Mouse (Mus musculus): ENCODE measurements around the gene Galk2. TPM values are rescaled to one million over a fixed set of nuclear protein-coding genes. Genes with fewer than 3 reads are reported as not detected.

The Galk2 gene
- polyA plus RNA-seq, 1 experiment from 2014 or later: 31.4 TPM

DNA sequence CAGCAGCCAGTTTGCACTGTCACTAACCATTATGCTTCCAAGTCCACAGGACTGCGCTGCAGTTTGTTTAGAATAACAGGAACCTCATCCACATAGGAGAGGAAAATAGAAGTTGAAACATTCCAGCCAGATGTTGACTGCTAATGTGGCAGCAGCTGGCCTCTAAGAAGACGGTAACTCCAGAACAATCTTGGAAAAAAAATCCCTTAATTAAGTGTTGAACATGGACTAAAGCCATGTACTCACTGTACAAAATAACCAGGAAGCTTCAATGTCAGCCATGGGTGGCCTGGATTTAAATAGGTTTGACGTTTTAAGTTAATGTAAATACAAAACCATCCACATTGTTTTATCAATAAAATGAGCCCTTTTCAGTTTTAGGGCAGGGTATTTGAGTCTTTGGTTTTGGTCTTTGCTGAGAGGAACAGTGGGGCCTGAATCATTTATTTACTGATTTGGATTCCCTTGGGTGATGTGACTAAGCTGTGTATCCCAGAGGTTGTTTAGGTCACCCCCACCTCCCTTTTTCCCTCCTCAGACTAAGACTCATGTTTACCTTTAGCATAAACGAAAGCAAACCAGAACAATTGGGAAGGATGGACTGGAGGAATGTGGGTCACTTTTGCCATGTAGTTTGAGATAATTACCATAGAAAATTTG lies 47.6 kb downstream of the Galk2 start:
- no peak overlapping the region for H3K9ac ChIP-seq
- H3K4me2 ChIP-seq: no peak overlapping the region
- H3K4me3 ChIP-seq: no peak overlapping the region
- H3K4me1 ChIP-seq: no peaks in the 10 kb centered on the region
- H3K27me3 ChIP-seq (replicated peaks): no peaks in the 10 kb centered on the region
- WGBS: 89% methylated on average over 4 of the region's 4 CpGs
- no peak for ATAC-seq (replicated peaks)
- H3K9me3 ChIP-seq: no peaks in the 10 kb centered on the region
- H3K27ac ChIP-seq: no peak overlapping the region
- no peaks in the 10 kb centered on the region; the same call in 1 of the 2 replicates for H3K36me3 ChIP-seq (replicated peaks)

DNA sequence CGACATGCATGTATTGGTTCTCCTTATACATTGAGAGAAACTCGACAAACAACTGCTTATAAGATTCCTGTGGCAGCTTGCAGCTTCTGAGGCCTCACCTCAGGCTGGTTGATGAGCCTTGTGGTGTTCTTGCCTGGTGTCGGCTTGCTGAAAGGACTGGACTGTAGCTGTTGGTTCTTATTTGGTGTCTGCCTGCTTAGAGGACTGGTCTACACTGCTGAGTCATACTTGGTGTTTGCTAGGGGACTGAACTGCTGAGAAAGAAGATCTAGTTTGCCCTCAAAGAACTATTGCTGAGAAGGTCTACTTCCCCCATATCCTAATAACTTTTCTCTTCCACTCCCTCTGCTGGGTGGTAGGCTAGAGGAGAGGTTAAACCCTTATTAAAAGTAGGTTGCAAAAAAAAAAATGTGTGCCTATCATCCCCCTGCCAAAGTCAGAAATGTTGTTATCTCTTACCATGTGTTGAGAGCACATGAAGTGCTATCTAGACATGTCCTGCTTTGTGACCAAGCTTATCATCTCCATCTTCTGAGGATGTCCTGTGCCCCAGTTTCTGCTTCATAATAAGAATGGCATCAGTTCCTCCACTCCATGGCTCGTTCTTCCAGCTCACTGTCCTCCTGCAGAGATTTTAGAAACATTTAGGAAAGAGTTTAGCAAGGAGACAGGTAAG lies 48.8 kb downstream of the Galk2 start:
- Histone ChIP-seq H3K4me3 (no peak overlapping the region), H3K9me3 (no peaks in the 10 kb centered on the region), H3K4me1 (no peaks in the 10 kb centered on the region), H3K4me2 (no peak overlapping the region), H3K9ac (no peak overlapping the region), H3K27ac (no peak overlapping the region), H3K27me3 (replicated peaks) (no peaks in the 10 kb centered on the region), H3K36me3 (replicated peaks) (no peaks in the 10 kb centered on the region)
- WGBS: 91% methylated on average over 4 of the region's 4 CpGs
- no peak for ATAC-seq (replicated peaks)

DNA sequence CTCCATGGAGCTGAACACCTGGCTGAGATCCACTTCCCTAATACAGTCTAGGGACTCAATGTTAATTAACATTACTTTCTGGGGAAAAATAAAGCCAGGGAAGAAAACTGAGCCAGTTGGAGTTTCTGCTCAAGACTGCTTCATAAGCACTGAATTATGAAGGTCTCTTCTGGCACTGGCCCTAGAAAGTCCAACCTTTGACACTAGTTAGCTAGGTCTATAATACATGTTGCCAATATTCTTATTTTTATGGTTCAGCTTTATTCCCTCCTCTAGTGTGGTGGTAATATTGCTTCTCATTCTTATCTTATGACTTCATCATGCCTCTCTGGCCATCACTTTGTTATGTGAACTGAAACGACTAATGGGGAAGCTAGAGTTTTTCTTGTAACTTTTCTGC lies 55.3 kb downstream of the Galk2 start:
- Histone ChIP-seq H3K9ac (no peak overlapping the region), H3K27ac (no peak overlapping the region), H3K4me3 (no peak overlapping the region), H3K27me3 (replicated peaks) (no peaks in the 10 kb centered on the region), H3K4me1 (no peaks in the 10 kb centered on the region), H3K36me3 (replicated peaks) (no peaks in the 10 kb centered on the region), H3K9me3 (no peaks in the 10 kb centered on the region), H3K4me2 (no peak overlapping the region)
- ATAC-seq (replicated peaks): no peak
- 94% methylated on average over 1 of the region's 1 CpGs for WGBS

DNA sequence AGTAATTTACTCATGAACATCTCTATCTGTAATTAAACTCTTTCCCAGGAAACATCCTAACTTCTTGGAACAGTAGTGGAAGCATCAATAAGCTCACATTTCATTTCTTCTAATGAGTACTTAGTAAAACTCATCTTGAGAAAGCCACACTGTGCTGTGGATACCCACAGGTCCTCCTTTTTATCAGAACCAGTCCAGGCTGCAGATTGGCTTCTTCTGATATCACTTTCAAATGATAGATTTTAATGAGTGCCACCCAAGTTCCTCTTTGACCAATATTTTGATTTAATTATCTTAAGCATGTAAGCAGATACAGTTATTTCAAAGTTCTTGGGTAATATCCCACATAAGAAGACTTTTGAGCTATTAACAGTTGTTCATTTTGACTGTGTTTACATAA lies 55.8 kb downstream of the Galk2 start:
- Histone ChIP-seq H3K9me3 (no peaks in the 10 kb centered on the region), H3K36me3 (replicated peaks) (no peaks in the 10 kb centered on the region), H3K27ac (no peak overlapping the region)

DNA sequence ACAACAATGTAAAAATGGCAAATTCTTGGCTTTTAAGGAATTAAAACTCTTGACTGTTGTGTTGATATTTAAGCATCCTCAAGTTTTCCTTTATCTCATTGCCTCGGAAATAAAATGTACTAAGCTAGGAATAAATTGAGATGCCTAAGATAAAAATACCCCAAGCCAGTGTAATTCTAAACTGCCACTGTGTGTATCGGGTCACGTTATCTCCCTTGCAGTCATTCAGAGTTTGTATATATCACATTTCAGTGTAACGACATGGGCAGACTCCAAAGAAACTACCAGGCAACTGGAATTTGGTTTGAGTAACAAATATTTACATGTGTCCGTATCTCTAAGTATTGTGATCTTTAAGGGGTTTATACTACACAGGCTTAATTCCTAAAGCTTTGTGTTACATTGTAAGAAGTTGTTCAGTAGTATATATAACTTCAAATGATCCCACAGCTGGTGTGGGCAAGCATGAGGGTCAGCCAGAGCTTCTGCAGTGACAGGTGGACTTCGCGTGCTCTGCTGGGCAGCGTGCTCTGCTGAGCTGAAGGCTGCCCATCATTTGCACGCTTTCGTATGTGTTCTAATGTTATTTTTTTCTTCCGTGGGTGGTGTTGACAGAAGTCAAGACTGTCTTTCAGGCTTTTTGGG lies 57.9 kb downstream of the Galk2 start:
- no peaks in the 10 kb centered on the region for H3K27me3 ChIP-seq (replicated peaks)
- 83% methylated on average over 11 of the region's 11 CpGs for WGBS
- H3K4me3 ChIP-seq: no peak overlapping the region
- no peaks in the 10 kb centered on the region for H3K36me3 ChIP-seq (replicated peaks)
- no peaks in the 10 kb centered on the region for H3K4me1 ChIP-seq
- H3K27ac ChIP-seq: no peak overlapping the region
- no peak overlapping the region for H3K9ac ChIP-seq
- H3K9me3 ChIP-seq: no peaks in the 10 kb centered on the region
- no peak overlapping the region for H3K4me2 ChIP-seq
- ATAC-seq (replicated peaks): no peak

More for the DNA sequence above, 55.8 kb downstream of the Galk2 start:
- no peak for ATAC-seq (replicated peaks)
- no peaks in the 10 kb centered on the region for H3K4me1 ChIP-seq
- no peaks in the 10 kb centered on the region for H3K27me3 ChIP-seq (replicated peaks)
- H3K9ac ChIP-seq: no peak overlapping the region
- H3K4me3 ChIP-seq: no peak overlapping the region
- no peak overlapping the region for H3K4me2 ChIP-seq

DNA sequence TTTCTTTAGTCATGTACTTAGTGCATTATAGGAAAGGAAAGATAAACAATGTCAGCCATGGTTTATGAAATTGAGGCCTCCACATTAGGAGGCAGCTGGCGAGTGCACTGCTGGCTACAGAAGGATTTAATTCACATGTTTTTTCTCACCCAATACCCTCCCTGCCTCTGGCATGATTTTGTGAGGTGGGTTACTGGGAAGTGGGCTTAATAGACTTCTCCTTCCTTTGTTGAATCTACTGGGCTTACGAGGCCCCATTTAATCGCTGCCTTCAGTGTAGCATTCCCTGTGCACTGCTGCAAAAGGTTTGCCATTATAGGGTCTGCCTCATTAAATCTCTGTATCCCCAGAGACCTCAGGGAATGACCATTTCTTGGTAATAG lies 58.4 kb downstream of the Galk2 start:
- Histone ChIP-seq H3K27ac (no peak overlapping the region), H3K9ac (no peak overlapping the region), H3K27me3 (replicated peaks) (no peaks in the 10 kb centered on the region), H3K4me1 (no peaks in the 10 kb centered on the region), H3K4me3 (no peak overlapping the region), H3K36me3 (replicated peaks) (no peaks in the 10 kb centered on the region), H3K4me2 (no peak overlapping the region), H3K9me3 (no peaks in the 10 kb centered on the region)
- 49% methylated on average over 3 of the region's 3 CpGs for WGBS
- no peak for ATAC-seq (replicated peaks)

DNA sequence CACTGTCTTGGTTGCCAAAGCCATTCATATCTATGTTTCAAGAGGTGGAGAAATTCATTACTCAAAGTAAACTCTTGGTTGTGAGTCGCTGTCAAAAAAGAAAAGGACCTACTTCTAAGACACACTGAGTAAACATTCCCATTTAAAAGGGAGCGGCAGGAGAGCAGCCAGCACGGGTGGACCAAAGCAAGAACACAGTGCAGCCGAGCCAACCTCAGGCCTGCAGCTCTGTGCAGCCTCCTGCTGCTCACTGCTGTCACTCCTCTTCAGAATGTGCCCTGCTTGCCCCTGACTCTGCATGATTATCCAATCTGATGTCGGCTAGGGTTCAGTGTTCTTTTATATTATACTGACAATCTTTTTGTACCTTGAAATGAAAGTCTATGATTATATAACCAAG lies 62.4 kb downstream of the Galk2 start:
- Histone ChIP-seq H3K4me3 (no peak overlapping the region), H3K36me3 (replicated peaks) (no peaks in the 10 kb centered on the region), H3K27ac (no peak overlapping the region), H3K4me2 (no peak overlapping the region), H3K9ac (no peak overlapping the region), H3K9me3 (no peaks in the 10 kb centered on the region), H3K27me3 (replicated peaks) (no peaks in the 10 kb centered on the region), H3K4me1 (no peaks in the 10 kb centered on the region)
- no peak for ATAC-seq (replicated peaks)
- WGBS: 32% methylated on average over 5 of the region's 5 CpGs

DNA sequence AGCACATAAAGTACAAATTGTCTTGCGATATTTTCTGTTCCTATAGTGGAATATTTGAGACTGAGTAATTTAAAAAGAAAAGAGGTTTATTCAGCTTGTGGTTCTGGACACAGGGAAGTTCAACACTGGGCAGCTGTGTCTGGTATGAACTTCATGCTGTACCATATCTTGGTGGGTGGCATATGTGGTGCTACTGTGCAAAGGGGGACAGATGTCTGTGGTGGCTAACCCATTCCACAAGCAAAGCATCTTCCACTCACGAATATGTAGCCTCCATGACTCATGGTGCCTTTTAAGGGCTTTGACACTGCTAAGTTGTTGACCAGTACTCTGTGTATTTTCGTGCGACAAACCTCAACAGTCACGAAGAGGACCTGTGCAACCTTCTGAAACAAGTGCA lies 63.2 kb downstream of the Galk2 start:
- no peaks in the 10 kb centered on the region for H3K4me1 ChIP-seq
- H3K27ac ChIP-seq: no peak overlapping the region
- H3K27me3 ChIP-seq (replicated peaks): no peaks in the 10 kb centered on the region
- no peak for ATAC-seq (replicated peaks)
- H3K4me3 ChIP-seq: no peak overlapping the region
- WGBS: 95% methylated on average over 5 of the region's 5 CpGs
- H3K36me3 ChIP-seq (replicated peaks): no peaks in the 10 kb centered on the region
- no peak overlapping the region for H3K9ac ChIP-seq
- H3K9me3 ChIP-seq: no peaks in the 10 kb centered on the region
- no peak overlapping the region for H3K4me2 ChIP-seq

DNA sequence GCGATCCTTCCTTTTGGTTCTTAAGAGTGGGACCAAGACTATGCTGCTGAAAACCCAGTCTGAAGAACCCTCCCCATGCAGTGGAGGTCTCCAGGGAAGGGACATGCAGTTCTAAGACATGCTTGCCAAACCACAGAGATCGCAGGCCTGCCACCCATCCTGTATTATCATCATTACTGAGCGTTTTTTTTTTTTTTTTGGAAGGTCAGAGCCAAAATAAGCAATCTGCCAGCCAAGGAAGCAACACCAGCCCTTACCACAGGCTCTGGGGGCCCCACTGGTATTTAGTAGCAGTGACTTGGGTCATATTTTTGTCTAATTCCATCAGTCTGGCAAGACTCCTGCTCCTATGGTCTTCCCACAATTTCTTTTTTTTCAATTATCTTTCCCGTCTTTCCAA lies 64.0 kb downstream of the Galk2 start:
- 83% methylated on average over 4 of the region's 4 CpGs for WGBS
- H3K9ac ChIP-seq: no peak overlapping the region
- H3K4me2 ChIP-seq: no peak overlapping the region
- H3K36me3 ChIP-seq (replicated peaks): no peaks in the 10 kb centered on the region
- no peaks in the 10 kb centered on the region for H3K27me3 ChIP-seq (replicated peaks)
- no peaks in the 10 kb centered on the region for H3K4me1 ChIP-seq
- H3K27ac ChIP-seq: no peak overlapping the region
- no peaks in the 10 kb centered on the region for H3K9me3 ChIP-seq
- no peak overlapping the region for H3K4me3 ChIP-seq
- no peak for ATAC-seq (replicated peaks)

DNA sequence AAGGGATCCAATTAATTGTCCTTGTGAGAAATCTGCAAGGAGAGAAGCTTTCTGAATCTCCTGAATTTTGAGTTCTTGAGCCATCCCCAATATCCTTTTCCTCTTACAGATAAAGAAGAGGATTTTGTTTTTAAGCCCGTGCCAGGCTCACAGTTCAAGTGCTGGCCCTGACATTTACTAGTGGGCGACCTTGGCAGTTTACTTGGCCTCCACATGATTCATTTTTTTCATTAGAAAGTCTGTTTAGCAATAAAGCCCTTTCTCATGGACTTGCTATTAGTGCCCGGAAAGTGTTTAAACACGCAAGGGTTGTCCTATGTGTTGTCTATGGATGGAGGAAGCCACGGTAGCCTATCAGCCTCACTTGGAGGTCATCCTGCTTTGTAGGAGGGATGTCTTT lies 64.4 kb downstream of the Galk2 start:
- H3K27me3 ChIP-seq (replicated peaks): no peaks in the 10 kb centered on the region
- no peak overlapping the region for H3K9ac ChIP-seq
- H3K4me1 ChIP-seq: no peaks in the 10 kb centered on the region
- no peaks in the 10 kb centered on the region for H3K36me3 ChIP-seq (replicated peaks)
- ATAC-seq (replicated peaks): no peak
- H3K27ac ChIP-seq: no peak overlapping the region
- no peak overlapping the region for H3K4me3 ChIP-seq
- 87% methylated on average over 5 of the region's 5 CpGs for WGBS
- H3K4me2 ChIP-seq: no peak overlapping the region
- no peaks in the 10 kb centered on the region for H3K9me3 ChIP-seq

DNA sequence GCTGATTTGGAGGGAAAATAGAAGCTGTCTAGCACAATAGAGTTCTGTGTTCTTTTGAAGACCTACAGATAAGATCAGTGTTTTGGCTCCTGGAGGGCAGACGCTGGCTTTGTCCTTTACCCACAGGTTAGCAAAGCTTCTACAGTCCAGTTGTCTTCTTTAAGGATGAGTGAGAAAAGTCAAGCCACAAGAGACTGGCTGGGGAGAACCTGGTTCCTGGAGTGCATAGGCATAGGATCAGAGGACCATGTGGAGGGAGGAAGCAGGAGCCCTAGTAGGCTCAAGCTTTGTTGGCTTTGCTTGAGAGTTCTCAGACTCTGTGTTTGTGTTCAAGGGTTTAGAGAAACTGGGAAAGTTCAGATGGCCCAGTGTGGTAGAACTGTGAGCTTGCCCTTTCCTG lies 65.6 kb downstream of the Galk2 start:
- H3K4me1 ChIP-seq: no peaks in the 10 kb centered on the region
- H3K4me3 ChIP-seq: no peak overlapping the region
- no peaks in the 10 kb centered on the region for H3K36me3 ChIP-seq (replicated peaks)
- H3K9me3 ChIP-seq: no peaks in the 10 kb centered on the region
- WGBS: 65% methylated on average over 1 of the region's 1 CpGs
- H3K27ac ChIP-seq: no peak overlapping the region
- no peak overlapping the region for H3K9ac ChIP-seq
- no peaks in the 10 kb centered on the region for H3K27me3 ChIP-seq (replicated peaks)
- no peak for ATAC-seq (replicated peaks)
- H3K4me2 ChIP-seq: no peak overlapping the region

DNA sequence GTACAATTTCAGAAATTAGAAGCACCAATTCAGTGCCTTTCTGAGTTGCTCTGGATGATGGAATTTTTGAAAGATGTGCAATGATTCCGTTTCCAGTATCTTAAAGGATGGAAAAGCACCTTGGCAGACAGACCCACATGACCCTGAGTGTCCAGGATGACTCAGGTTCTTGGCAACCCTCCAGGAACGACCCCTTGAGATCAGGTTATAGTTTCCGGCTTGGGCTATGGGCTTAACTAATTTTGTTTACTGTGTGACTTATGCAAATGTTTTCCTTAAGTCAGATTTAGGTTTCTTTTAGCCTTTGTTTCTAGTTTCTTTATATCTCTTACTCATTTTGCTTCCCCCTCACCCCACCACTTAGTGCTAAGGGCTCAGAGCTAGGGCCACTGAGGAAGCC lies 66.2 kb downstream of the Galk2 start:
- ATAC-seq (replicated peaks): no peak
- no peaks in the 10 kb centered on the region for H3K9me3 ChIP-seq
- H3K4me2 ChIP-seq: no peak overlapping the region
- H3K4me3 ChIP-seq: no peak overlapping the region
- no peak overlapping the region for H3K27ac ChIP-seq
- H3K9ac ChIP-seq: no peak overlapping the region
- H3K36me3 ChIP-seq (replicated peaks): no peaks in the 10 kb centered on the region
- 82% methylated on average over 3 of the region's 3 CpGs for WGBS
- no peaks in the 10 kb centered on the region for H3K4me1 ChIP-seq
- no peaks in the 10 kb centered on the region for H3K27me3 ChIP-seq (replicated peaks)

DNA sequence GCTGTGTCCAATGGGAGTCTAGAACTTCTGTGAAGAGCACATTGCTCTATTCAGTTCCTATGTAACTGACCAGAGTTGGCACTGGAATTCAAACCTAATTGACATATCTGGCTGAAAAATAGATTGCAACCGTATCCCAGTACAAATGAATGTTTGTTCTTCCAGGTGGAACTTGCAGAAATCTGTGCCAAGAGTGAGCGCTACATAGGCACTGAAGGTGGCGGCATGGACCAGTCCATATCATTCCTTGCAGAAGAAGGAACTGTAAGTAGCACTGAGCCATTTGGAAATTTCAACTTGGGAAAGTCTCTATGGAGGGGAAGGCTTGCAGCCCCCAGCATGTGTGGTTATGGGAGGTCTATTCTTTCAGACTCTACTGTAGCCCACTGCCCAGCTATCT lies 70.5 kb downstream of the Galk2 start:
- H3K9me3 ChIP-seq: no peaks in the 10 kb centered on the region
- no peak overlapping the region for H3K4me2 ChIP-seq
- H3K27ac ChIP-seq: no peak overlapping the region
- no peak for ATAC-seq (replicated peaks)
- 94% methylated on average over 3 of the region's 3 CpGs for WGBS
- no peak overlapping the region for H3K9ac ChIP-seq
- H3K4me3 ChIP-seq: no peak overlapping the region
- H3K36me3 ChIP-seq (replicated peaks): no peaks in the 10 kb centered on the region
- H3K27me3 ChIP-seq (replicated peaks): no peaks in the 10 kb centered on the region
- no peaks in the 10 kb centered on the region for H3K4me1 ChIP-seq

All from midbrain, embryonic 15.5 days (tissue).